Mouse (Mus musculus): ENCODE results near the gene Hpd.

DNA sequence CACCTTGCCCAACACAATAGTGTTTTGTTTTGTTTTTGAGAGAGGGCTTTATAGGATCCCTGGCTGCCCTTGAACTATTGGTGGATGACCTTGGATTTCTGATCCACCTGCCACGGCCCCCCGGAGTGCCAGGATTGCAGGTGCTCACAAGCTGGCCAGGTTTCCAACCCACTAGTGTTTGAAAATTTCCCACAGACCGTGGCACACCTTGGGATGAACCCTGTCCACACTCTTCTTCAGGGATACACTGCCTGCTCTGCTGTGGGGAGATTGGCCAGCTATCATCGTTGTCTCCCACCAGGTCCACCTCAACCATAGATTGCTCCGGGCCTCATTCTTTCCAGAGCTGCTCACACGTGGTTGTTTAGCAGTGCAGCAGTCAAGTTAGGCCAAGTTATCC is 12.3 kb upstream of the Hpd start:
- no peak for TF ChIP-seq CTCF (IDR thresholded peaks at IDR 0.05; ENCODE audit: low read depth)
- no peak for TF ChIP-seq EP300 (IDR thresholded peaks at IDR 0.05; ENCODE audit: low read depth)

Measured in liver, embryonic 14.5 days (tissue).